Mouse (Mus musculus) right cerebral cortex, adult 18-20 months (tissue): ENCODE data around the gene Esyt3.

Experiments
- DNase-seq: peaks from one replicate; pipeline ENCODE4 v3.0.0; 2022; ENCODE audit warnings: mixed read lengths

Esyt3 gene

DNA sequence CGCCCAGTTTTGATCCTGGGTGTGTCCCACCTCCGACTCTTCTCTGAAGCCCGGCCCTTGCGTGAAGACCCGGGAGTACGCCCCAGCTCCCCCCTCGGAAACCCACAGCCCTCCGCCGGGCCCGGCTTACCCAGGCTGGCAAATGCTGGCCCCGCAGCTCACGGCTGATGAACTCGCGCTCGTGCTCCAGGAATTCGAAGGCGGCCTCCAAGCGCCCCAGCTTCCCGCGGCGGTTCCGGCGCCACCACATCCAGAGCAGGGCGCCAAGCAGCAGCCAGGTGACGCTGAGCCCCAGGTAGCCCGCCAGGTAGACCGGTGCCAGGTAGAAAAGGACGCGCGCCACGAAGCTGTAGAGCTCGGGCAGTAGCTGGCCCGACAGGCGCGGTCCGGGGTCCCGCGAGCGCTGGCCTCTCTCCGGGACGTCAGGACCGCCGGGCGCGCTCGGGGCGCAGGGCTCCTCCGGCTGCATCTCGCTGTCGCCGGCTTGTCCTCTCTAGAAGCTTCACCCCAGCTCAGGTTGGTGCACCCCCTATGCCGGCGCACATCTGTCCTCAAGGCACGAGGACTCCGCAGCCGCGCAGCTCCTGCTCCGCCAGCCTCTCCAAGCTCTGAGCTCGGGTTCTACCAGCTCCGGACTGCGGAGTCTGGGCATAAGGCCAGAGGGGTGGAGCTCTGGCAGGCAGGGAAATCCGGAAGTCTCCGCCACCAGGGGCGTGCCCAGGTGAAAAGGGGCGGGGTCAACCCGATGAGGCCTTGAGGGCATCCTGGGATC is at the start of gene Esyt3:
TSS of gene Esyt3 (minus strand) at position 637 of the 772 bp plus-strand sequence.
- peak; percentile 31 for DNase-seq

GRCm38 (mm10) chr9:99401288-99401974 is 43.1 kb upstream of the Esyt3 start:
- DNase-seq: peak; percentile 64

DNA sequence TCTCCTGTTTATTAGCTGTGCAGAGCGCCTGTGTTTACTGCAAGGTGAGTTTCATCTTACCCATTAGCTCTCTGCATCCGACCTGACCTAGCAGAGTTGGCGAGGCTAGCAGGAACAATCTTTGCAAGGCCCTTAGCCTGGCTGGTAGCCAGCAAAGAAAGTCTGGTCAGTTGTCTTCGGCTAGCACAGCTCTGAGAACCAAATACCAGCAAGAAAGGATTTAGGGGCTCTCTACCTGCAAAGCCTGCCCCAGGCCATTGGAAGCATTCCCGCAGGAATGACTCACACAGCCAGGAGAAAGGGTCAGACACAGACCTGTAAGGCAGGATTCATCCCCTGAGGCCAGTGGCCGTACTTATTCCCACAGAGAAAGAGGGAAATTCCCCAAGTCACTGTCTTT is 42.4 kb upstream of the Esyt3 start:
- no peak for DNase-seq

GRCm38 (mm10) chr9:99397056-99397815 is 38.9 kb upstream of the Esyt3 start:
- DNase-seq: no peak

GRCm38 (mm10) chr9:99394366-99394765 is 36.0 kb upstream of the Esyt3 start:
- no peak for DNase-seq

DNA sequence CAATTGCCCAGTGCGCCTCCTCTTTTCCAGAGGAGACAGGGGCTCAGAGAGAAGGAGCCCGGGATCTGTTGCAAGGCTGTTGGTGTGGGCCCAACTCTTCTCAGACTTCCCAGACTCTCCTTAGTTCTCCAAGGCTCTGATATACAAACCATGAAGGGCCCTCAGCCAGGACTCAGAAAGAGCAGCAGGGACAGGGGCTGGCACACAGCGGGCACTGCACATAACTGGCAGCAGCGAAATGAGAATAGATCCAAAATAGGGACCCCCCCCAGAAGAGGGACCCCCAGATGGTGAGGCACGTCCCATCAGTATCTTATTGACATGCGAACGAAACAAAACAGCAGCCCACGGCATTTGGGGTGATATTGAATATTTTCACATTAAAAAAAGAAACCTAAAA is 34.8 kb upstream of the Esyt3 start:
- DNase-seq: no peak

DNA sequence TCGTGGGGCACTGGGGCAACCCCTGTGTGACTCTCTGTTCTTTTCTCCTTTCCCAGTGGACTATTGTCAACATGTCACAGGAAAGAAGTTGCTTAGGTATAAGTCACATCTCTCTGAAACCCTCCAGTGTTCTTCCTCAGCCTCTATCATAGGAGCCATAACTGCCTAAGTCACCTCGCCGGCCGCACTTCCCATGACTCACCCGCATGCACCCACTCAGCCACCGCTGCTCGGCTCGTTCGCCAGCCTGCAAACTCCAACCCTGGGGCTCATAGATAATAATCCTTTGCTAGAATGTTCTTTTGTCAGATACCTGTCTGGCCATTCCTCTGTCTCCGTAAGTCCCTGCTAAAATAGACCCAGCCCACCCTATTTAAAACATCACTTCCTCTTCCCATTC is 33.2 kb upstream of the Esyt3 start:
- DNase-seq: peak; percentile 73

DNA sequence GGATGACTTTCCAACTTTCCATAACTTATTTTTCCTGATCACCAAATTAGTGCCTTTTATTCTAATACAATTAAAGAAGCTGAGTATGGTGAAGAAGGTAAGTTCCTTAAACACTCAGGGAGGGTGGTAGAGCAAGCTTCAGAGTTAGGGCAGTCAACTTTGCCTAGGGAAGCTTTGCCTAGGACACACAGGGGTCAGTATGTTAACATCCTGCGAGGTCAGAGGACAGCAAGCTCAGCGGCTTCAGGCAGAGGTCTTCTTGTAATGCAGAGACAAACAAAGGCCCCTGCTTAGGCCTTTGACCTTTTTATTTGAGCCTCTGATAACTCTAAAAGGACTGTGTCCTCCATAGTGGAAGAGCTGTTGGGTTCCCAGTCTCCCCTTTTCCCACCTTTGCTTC is 32.4 kb upstream of the Esyt3 start:
- DNase-seq: no peak

- DNase-seq: no peak
Observed at GRCm38 (mm10) chr9:99390201-99390600, 31.8 kb upstream of the Esyt3 start.

DNA sequence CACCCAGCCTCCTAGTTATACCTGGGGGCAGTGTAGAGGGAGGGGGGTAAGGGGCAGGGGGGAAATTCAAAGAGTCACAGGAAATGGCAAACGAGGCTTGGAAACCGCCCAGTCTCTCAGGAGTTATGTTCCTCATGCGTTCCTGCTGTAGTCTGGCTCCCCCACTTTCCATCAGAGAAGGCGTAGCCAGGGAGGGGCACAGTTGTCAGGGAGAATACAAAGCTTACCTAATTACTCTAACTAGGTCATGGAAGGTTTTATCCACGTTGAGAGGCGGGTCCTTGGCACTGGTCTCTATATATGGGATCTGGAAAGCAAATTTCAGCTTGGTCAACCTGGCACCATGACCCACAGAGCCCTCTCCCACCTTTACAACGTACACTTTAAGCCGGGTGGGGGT is 31.1 kb upstream of the Esyt3 start:
- no peak for DNase-seq

- no peak for DNase-seq
Observed at GRCm38 (mm10) chr9:99388856-99389255, 30.5 kb upstream of the Esyt3 start.

- DNase-seq: no peak
Observed at GRCm38 (mm10) chr9:99388078-99388477, 29.7 kb upstream of the Esyt3 start.

DNA sequence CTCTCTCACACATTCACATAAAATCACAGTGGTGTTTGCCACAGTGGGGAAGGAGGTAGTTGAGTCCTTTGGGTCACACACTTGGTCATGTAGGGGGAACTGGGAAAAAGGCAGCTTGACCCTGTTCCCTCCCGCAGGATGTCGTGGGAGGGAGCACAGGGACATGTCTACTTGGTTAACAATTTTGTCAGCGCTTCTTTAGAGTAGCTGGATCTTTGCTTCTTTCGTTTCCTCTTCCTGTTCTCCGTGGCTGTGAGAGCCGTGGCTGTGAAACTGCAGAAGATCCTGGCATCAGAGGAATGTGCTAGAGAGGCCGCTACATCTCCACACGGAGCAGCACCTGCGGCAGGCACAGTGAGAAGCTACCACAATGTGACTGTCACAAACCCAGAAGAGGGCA is 24.2 kb upstream of the Esyt3 start:
- DNase-seq: no peak

DNA sequence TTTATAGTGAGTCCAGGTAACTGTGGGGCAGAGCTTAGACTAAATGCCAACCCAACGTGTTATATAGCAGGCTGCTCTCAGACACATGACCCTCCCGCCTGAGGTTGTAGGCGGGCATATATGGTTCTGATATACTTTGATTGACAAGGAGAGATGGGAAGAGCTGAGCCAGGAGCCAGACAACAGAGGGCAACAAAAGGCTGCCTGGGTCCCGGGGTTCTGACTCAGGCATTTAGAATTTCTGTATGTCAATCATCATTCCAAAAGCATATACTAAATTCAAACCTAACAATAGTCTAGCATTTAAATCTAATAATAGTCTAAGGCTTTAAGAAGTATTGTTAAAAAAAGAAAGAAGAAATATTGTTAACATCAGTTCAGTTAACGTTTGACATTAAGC is 20.8 kb upstream of the Esyt3 start:
- no peak for DNase-seq

GRCm38 (mm10) chr9:99376591-99377418 is 18.4 kb upstream of the Esyt3 start:
- DNase-seq: no peak

DNA sequence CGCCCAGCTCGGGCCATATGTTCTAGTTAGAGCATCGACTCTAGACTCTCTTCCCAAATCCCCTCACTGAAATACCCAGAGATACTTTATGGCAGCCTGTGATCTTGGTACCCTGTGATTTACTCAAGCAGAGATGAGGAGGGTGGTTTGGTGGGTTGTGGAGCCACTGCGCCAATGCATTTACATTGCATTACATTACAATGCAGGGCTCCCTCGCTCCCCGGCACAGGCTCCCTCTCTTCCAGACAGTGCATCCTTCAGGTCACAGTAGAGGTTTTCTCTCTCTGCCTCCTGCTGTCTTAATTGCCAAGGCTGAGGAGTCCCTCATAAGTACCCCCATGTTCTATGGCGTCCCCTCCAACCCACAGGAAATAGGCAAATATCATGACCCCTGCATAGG is 10.1 kb upstream of the Esyt3 start:
- DNase-seq: no peak

DNA sequence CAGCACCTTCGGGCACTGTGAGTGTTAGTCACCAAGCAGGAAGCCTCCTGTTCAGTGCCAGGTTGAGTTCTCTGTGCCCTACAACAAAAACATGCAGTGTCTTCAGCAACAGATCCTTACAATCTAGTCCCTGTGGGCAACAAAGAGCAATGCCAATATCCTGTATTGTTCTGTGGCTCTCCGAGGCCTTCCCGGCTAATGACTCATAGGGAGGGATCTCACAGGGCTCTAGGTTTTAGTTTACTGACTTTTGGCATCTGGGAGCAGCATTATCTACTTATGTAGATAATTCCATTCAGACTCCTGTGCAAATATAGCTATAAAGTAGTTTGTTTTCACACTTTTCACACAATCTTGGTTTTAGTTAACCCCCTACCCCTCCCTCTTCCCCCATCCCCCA is 7.5 kb upstream of the Esyt3 start:
- no peak for DNase-seq

- DNase-seq: no peak
Observed at GRCm38 (mm10) chr9:99363076-99363475, 4.7 kb upstream of the Esyt3 start.

DNA sequence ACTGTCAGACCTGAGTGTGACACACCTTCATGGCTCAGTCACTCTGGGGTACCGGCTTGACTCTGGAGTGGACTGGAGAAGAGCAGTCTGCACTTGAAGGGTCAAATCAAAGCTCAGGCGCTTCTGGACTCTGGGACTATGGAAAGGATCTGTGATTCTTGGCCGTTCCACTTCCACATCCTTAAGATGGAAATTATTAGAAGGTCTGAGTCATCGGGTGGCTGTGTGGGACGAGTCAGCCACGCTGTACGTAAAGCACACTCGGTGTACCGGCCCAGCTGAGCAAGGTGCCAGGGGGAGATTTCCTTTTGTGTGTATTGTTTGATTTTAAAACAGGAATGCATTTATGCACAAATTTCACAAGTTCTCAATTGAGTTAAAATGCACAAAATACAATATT is 3.6 kb upstream of the Esyt3 start:
- no peak for DNase-seq

DNA sequence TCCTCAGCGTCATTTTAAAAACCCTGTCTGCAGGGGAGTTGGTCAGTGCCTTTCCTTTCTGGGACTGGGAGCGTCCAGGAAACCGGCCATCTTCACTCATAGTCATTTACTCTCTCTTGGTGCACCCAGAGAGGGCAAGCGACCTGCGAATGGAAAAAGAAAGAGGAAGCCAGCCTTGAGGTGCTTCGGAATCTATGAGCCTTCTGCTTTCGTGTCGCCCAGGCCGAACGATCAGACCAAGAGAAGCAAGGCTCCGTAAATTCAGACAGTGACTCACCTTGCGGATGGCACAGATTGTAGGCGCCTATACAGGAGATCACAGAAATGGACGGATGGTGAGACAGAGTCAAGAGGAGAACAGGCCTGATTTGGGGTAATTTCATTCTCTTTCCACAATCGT is 655 bp upstream of the Esyt3 start:
- DNase-seq: no peak

GRCm38 (mm10) chr9:99357561-99357920 is 816 bp downstream of the Esyt3 start:
- no peak for DNase-seq

DNA sequence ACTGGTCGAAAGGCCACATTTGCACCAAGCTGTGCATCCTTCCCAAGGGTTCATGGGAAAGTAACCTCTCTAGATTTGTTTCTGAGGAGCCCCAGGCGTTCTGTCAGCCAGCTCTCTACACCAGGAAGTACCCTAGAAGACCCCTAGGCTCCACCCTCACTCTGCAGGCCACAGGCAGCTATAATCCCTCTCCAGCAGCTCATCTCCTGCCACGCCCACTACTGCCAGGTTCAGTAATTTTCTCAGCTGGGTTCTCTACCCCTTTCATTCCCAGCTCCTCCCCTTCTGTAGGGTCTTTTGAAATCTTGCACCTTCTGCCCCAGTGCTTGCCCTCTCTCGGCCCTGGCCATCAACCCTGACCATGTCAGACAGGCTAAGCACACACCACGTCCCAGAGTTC is 2.4 kb downstream of the Esyt3 start:
- no peak for DNase-seq

DNA sequence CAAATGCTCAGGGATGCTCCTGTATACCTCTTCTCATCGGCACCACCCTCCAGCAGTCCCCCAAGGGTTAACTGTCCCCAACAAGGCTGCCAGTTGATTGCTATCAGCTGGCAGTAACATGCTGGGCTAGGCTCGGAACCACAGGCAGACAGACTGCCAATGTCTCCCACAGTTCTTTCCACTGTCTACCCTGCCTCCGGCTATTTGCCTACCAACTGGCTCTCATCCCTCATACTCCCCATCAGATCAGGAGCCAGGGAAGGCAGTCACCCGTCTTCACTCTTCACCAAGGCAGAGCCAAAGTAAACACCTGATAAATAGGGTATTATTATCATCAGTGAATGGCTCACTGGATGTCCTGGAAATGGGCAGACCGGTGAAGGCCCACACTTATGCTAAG is 3.6 kb downstream of the Esyt3 start:
- no peak for DNase-seq
